Mouse (Mus musculus): ENCODE results near the gene Uimc1.

Uimc1 gene

DNA sequence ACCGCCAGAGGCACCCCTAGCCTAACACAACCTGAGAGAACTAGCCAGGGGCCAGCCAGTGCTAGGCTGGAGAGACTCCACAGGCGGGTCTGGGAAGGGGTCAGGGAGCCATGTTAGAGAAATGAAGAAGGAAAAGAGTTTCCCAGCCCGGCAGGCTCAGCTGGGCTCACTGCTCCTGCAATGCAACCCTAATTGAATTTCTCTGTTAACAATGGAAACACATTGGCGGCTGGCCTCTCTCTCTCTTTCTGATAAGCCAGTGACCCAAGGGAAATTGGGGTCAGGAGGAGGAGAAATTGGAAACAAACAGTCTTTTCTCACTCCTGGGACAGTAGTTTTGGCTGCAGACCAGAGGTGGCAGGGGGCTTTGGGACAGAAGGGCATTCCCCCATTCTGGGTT lies 105.5 kb downstream of the Uimc1 start:
- DNase-seq (ENCODE audit: low read depth) = no peak

DNA sequence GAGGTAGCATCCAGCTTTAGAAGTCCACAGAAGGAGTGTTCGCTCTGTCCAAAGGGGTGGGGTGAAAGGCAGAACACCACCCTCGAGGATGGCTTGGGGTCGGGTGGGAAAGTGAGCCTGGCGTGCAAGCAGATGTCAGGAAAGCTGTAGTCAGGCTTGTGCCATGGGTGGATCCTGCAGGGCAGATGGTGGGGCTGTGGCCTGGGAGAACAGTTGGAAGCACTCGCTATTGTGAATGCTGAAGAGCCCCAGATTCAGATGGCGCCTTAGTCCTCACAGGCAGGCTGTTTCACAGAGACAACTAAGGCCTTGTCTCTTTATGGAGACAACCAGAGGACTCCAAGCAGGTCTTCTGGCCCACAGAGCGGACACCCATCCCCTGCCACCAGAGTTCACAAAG lies 107.9 kb downstream of the Uimc1 start:
- no peak for DNase-seq (ENCODE audit: low read depth)

DNA sequence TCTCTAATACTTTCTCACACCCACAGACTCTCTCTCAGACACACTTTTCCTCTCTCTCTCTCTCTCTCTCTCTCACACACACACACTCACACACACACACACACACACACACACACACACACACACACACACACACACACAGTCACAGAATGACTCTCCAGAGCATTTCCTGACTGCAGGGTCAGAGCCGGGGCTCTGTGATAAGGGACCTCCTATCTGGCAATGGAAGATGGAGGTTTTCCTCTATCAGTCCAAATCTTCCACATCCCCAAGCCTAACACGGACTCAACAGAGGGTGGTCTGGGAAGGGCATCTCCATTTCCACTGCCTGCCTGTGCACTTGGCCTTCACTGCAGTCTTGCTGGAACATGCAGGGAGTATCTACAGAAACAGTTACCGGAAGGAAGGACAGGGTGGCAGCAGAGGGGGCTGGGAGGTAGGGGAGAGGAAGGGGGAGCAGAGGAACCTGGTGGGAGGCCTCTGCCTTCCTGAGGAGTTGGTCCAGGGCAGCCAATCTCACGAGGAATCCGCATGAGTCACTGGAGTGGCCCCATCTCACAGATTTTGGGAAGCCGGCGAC lies 111.8 kb downstream of the Uimc1 start:
- no peak for DNase-seq (ENCODE audit: low read depth)

GRCm38 (mm10) chr13:54987405-54987804 lies 112.7 kb downstream of the Uimc1 start:
- no peak for DNase-seq (ENCODE audit: low read depth)

DNA sequence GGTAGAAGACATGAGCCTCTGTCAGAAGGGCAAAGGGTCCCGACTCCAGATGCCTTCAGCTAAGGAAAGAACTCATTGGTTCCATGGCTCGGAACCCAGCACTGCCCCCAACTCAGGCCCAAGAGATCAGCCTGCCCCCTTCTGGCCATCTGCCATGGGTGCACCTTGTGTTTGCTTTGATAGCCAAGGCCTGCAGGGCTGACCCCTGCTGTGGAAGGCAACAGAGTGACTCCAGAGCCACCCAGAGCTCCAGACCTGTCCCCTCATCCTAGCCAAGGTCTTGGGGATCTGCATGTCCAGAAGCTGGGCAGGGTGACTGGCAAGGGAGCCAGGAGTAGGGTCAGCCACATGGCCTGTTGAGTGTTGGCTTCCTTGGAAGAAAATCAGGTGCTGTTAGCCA lies 116.5 kb downstream of the Uimc1 start:
- no peak for DNase-seq (ENCODE audit: low read depth)

DNA sequence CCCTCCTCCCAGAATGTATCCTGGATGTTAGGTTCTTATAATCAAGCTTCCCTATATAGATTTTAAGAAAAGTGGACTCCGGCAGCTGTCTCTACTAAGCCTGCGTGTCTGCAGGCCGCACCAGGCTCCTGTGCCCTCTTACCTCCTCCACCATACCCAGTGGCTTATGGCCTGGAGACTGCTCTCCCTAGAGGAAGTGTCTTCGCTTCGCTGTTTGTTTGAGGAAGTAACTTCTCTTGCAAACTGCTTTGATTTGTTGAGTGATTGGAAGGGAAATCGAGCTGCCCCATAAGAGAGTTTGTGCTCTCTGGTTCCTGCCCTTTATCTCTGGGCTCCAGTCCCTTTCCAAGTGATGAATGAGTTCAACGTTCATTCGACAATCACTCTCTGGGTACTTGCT lies 117.1 kb downstream of the Uimc1 start:
- DNase-seq (ENCODE audit: low read depth) = no peak

DNA sequence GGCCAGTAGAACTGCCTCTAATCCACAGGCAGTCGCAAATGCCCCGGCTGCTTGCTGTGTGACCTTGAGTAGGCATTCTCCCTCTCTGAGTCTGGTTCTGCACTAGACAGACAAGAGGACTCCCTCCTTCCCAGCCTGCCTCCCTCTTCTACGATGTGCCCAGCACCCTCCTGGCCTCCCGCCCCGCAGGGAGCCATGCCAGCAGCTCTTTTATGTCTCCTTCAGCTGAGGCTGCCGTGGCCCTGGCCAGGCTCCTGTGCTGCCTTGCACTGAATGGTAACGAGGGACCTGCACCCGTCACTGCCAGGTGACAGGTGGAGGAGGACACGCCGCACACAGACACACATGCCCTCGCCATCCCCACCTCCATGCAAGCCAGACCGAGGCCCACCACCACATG lies 119.1 kb downstream of the Uimc1 start:
- DNase-seq (ENCODE audit: low read depth) = no peak

- no peak for DNase-seq (ENCODE audit: low read depth)
These were observed 121.3 kb downstream of the Uimc1 start for GRCm38 (mm10) chr13:54978804-54979203.
